Mouse (Mus musculus) right cerebral cortex, adult 18-20 months (tissue): ENCODE measurements at regions not wholly inside any gene's neighbourhood (a gene's known extent, or its start where the extent isn't known, plus 50 kb on each side); places are given as distances from the start of the nearest gene placed in this dataset.

Experiments
- DNase-seq: peaks from one replicate; pipeline ENCODE4 v3.0.0; 2022; ENCODE audit warnings: mixed read lengths

DNA sequence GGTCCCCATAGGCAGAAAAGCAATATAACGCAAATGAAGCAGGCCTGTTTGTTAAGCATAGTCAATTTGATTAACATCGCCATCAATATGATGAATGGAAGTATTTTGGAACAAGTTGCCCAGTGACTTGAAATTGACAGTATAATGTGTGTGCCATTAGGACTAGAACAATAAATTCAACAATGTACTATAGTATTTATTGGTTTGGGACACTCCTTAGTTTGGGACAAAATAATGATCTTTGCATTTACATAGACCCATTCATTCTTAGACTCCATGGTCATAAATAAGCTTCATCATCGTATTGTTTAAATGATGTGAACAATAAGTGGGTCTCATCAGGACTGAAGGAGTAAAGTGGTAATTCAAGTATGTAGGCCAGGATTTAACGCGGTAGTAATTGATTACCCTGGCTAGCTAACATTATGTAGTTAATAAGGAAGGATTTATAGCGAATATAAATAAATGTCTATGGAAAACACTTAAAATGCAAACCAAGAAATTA lies 2933.6 kb upstream of the 5930422O12Rik start:
- no peak for DNase-seq

- DNase-seq = no peak
Measured at GRCm38 (mm10) chr8:30502164-30502563, 2926.3 kb upstream of the 5930422O12Rik start.

DNA sequence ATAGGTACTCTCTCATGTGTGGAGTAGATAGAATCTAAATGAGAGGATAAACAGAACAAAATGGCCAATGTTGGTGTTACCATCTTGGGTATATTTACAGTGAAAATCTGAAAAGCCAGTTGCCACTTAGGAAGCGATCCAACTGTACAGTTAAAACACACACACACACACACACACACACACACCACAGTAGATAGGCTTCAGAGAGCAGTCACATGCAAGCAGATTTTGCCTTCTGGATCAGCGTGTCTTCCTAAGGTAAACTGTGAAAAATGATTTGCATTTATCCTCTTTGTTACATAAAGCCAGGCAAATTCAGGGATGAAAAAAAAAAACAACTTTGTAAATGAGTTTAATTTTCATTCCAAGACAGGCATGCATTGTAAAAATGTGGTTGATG lies 2917.2 kb upstream of the 5930422O12Rik start:
- peak; percentile 3 for DNase-seq

DNA sequence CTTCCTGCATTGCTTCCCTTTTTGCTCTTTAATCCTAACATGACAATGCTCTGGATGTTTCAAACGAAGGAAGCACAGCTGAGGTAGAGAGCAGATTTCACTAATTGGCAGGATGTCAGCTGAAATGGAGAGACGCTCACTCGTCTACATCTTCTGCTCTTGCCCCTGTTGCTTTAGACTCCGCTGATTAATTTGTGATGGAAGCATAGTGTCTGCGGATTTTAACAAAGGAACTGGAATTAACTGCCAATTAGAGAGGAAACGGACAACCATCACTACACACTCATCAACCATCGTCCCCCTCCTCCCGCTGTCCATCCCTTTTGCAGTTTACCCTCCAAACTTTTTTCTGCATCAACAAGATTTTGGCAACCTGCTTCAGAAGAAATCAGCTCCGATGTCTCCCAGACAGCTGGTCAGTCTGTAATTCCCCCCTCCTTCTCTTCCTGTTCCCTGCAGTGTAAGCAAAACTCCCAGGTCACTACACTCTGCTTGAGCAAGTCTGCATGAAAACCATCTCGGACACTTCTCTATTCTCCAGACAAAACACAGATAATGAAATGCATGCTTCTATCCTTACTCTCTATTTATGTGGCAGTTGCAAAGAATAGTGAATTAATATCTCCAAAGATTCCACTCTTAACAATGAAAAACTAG lies 2905.6 kb upstream of the 5930422O12Rik start:
- DNase-seq = no peak

GRCm38 (mm10) chr8:30532862-30533500 lies 2895.5 kb upstream of the 5930422O12Rik start:
- DNase-seq = no peak

GRCm38 (mm10) chr8:30533501-30533870 lies 2895.0 kb upstream of the 5930422O12Rik start:
- no peak for DNase-seq

GRCm38 (mm10) chr8:30535450-30535849 lies 2893.1 kb upstream of the 5930422O12Rik start:
- DNase-seq = no peak

DNA sequence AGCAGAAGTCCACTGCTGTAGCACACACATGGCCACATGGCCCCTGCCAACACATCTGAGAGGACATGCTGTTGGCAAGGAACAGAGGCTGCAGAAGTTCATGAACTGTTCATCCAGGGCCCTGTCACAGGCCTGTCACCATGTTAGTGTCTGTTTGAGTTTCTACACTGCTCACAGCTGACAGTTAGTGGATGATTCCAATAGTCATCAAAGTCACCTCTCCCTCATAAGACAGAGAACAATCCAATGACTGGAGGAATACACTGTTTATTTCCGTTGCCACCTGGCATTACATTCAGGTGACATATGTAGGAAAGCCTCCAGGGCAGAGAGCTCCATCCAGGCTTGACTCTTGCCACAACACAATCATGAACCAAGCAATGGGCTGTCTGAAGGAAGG lies 2886.3 kb upstream of the 5930422O12Rik start:
- no peak for DNase-seq

DNA sequence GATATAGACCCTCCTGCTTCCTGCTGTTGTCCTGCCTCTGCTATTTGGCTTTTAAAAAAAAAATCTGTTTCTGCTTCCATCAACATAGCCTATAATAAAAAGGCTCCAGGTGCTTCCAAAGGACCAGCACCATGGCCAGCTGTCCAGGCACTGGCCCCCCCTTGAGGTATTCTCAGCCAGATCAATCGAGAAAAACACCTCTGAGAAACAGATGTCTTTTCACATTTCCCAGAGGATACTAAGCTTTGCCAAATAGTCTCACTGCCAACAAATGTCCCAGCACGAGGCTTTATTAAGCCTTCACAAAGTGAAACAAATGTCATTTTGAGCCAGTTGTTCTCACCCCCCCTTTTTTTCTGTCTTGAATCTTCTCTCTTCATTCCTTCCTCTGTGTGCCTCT lies 2880.7 kb upstream of the 5930422O12Rik start:
- no peak for DNase-seq

DNA sequence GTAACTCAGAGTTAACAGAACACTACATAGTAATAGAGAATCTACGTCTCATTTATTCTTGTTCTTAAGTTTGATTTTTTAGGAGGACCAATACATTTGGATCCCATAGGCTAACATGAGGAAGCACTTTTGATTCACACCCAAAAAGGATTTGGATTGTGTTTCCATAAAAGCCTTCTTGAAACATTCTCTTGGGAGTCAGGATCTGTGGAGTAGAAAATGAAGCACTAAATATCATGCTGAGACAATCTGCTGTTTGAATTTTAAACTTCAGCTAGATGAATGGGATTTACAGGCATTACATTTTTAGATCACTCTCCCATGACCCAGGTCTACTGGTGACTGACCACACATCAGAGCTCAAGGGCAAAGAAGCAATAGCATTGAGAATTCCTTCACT lies 2877.5 kb upstream of the 5930422O12Rik start:
- no peak for DNase-seq

DNA sequence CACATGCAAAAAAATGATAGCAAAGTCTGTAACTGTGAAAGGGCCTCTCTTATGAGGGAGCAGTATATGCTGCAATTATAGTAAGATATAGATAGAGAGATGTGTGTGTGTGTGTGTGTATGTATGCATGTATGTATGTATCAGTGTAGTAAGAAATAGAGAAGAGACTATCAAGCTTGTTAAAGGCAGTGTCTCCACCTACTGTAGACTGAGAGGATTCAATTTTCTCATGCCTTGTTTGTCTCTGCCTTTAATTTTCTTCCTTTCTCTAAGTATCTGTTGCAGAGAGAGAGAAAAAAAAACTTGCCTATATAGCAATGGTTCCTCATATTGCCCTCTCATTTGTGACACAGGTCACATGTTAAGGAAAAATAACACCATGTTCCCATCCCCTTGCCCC lies 2871.1 kb upstream of the 5930422O12Rik start:
- no peak for DNase-seq

- no peak for DNase-seq
Measured at GRCm38 (mm10) chr8:30561323-30562207, 2866.9 kb upstream of the 5930422O12Rik start.

DNA sequence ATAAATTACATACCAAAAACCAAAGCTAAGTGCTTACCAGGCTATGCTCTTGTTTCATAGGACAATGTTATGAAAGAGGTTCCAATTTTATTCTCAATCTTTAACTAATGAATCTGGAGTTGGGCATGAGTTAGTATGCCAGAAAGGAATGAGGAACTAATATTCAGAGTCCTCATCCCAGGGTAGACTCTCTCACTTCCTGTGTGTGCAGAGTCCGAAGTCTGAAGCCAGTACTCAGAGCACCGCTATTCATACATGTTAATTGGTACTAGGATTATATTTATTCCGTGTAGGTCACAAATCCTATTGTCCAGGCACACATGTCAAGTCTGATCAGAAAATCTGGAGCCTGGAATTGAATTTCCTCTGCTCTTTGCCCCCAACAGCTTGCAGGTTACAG lies 2858.7 kb upstream of the 5930422O12Rik start:
- no peak for DNase-seq

- no peak for DNase-seq
Measured at GRCm38 (mm10) chr8:30570547-30570946, 2858.0 kb upstream of the 5930422O12Rik start.

GRCm38 (mm10) chr8:30587508-30587907 lies 2841.0 kb upstream of the 5930422O12Rik start:
- no peak for DNase-seq

- DNase-seq = no peak
Measured at GRCm38 (mm10) chr8:30602421-30602820, 2826.1 kb upstream of the 5930422O12Rik start.

DNA sequence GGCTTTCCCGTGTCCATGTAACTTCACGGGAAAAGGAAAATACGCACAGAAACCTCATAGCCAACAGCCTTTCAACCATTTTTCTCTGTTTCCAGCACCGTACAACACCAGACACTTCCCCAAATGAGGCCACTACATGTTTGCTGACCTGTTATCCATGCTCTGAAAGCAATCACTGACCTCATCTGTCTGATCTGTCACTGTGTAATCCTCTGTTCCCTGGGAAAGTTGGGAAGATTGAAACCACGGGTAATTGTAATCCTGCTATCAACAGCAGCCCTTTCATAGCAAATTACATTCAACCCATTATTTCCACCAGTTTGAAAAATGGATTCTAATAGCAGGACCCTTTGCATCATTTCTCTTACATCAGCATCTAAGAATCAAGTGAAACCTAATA lies 2798.2 kb upstream of the 5930422O12Rik start:
- DNase-seq = no peak

- DNase-seq = no peak
Measured at GRCm38 (mm10) chr8:30636791-30637190, 2791.7 kb upstream of the 5930422O12Rik start.

- DNase-seq = no peak
Measured at GRCm38 (mm10) chr8:30642866-30643690, 2785.4 kb upstream of the 5930422O12Rik start.

DNA sequence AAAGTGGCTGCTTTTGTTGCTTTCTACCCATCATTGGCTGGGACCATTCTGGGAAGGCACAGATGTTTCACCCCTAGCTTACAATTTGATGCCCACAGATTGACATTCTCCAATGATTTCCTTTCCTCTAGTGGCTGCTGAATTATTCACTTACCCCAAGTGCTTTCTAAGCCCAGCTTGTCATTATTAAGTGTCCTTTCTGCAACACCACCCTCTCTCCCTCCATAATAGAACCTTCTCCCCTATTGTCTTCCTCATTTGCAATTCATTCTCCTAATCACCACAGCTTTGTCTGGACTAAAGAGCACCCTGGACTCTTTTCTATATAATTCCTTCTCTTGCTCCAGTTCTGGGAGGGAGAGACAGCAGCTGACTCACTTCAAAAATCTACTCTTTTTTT lies 2780.0 kb upstream of the 5930422O12Rik start:
- no peak for DNase-seq

- DNase-seq = no peak
Measured at GRCm38 (mm10) chr8:30655749-30656241, 2772.7 kb upstream of the 5930422O12Rik start.

DNA sequence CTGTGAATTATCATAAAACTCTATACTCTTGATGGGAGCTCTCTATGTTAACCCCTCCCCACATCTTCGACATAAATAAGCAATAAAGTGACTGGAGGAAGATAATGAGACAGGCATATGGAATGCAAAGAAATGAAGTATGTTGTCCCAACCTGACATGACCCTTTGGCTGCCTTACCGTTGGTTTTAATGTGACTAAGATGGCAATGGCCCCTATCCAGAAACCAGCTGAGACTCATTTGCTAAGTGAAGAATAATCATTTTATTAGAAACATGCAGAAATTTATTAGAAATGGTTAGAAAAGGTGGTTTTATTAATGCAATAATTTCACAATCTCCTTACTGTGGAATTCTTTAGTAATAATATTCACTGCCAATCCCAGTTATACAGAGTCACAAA lies 2767.2 kb upstream of the 5930422O12Rik start:
- DNase-seq = no peak
